Mouse (Mus musculus) C2C12 (cell line): ENCODE measurements around the gene Svs3b. TPM values are rescaled to one million over a fixed set of nuclear protein-coding genes. Genes with fewer than 3 reads are reported as not detected.
"Not testable (repeated sequence)": the region's sequence is repeated elsewhere in the genome, so short reads cannot be mapped to it uniquely, and the experiment has no call there.

Experiments
- H3K27me3 ChIP-seq: one replicate; pipeline ENCODE4 v1.6.1; 2011; ENCODE audit not compliant: control insufficient read depth, insufficient read depth, insufficient read length
- H3K36me3 ChIP-seq: one replicate; pipeline ENCODE4 v1.6.1; 2011; ENCODE audit not compliant: control insufficient read depth, insufficient read depth
- H3K4me3 ChIP-seq: one replicate; pipeline ENCODE4 v1.5.1; 2011; ENCODE audit warnings: mild to moderate bottlenecking, control low read depth; ENCODE audit not compliant: poor library complexity, insufficient read depth, severe bottlenecking
- H3K79me2 ChIP-seq: one replicate; pipeline ENCODE4 v1.6.1; 2011; ENCODE audit not compliant: control insufficient read depth, insufficient read depth
- H3K79me3 ChIP-seq: one replicate; pipeline ENCODE4 v1.6.1; 2011; ENCODE audit warnings: low read depth, control low read depth
- H3ac ChIP-seq: one replicate; pipeline ENCODE3; 2011; ENCODE audit warnings: low read depth; ENCODE audit not compliant: control insufficient read depth, insufficient read length
- CEBPB ChIP-seq: IDR thresholded peaks from one replicate; pipeline ENCODE4 v1.6.1; 2011; ENCODE audit warnings: low read depth, mild to moderate bottlenecking, control low read depth, moderate library complexity
- CTCF ChIP-seq: IDR thresholded peaks from one replicate; pipeline ENCODE4 v1.5.1; 2011; ENCODE audit not compliant: control insufficient read depth, insufficient read depth, insufficient read length
- FOSL1 ChIP-seq: IDR thresholded peaks from one replicate; pipeline ENCODE4 v1.8.0; 2011; ENCODE audit warnings: mild to moderate bottlenecking, low read length; ENCODE audit not compliant: poor library complexity, insufficient read depth, severe bottlenecking
- MAX ChIP-seq: IDR thresholded peaks from one replicate; pipeline ENCODE4 v1.6.1; 2011; ENCODE audit warnings: mild to moderate bottlenecking, control low read depth
- MYOD1 ChIP-seq: IDR thresholded peaks from one replicate; pipeline ENCODE4 v1.6.1; 2011; ENCODE audit warnings: low read depth; ENCODE audit not compliant: control insufficient read depth, insufficient read length
- MYOG ChIP-seq: IDR thresholded peaks from one replicate; pipeline ENCODE4 v1.6.1; 2011; ENCODE audit not compliant: control insufficient read depth, insufficient read length; ENCODE audit errors: extremely low read depth
- USF1 ChIP-seq: IDR thresholded peaks from one replicate; pipeline ENCODE4 v1.6.1; 2011; ENCODE audit warnings: low read depth, mild to moderate bottlenecking, control low read depth, moderate library complexity
- long read RNA-seq, 2 experiments: library from polyadenylated mRNA; unstranded; transcript quantifications; one replicate each; pipeline ENCODE4 v2.0.0; 2019 to 2020
- polyA plus RNA-seq: library from polyadenylated mRNA; unstranded; fragments of >200 nt; fragmentation: generic; extraction: Trizol; gene quantifications from one replicate; pipeline ENCODE4 v1.2.1, GENCODE M21; 2012; ENCODE audit warnings: missing spikeins

The Svs3b gene
- polyA plus RNA-seq, result not detected
- long read RNA-seq, experiment 1, result 0 reads
- long read RNA-seq, experiment 2, result 0 reads

- not testable (repeated sequence) for H3K79me2 ChIP-seq, H3K27me3 ChIP-seq, H3K36me3 ChIP-seq, H3K79me3 ChIP-seq, H3ac ChIP-seq, H3K4me3 ChIP-seq
These were observed at the start of gene Svs3b for GRCm38 (mm10) chr2:164256540-164256939. Gene Svs3b, minus strand, starts transcription at chr2:164256640.

GRCm38 (mm10) chr2:164288968-164289367 is 32.5 kb upstream of the Svs3b start, which contains the start of gene Svs3a:
Gene Svs3a, plus strand, starts transcription at chr2:164289268.
- not testable (repeated sequence) for H3K79me3 ChIP-seq, H3ac ChIP-seq, H3K79me2 ChIP-seq, H3K36me3 ChIP-seq, H3K4me3 ChIP-seq
- H3K27me3 ChIP-seq, result peaks cover 15% of the 10 kb centered on the region

GRCm38 (mm10) chr2:164278359-164278758 is 21.9 kb upstream of the Svs3b start, which contains the start of gene Svs4:
Gene Svs4, minus strand, starts transcription at chr2:164278459.
- TF ChIP-seq FOSL1, result no peak
- no peak for TF ChIP-seq USF1
- no peak for TF ChIP-seq CEBPB
- H3ac ChIP-seq, result no peak within 1 kb of the TSS
- no peak within 1 kb of the TSS for H3K4me3 ChIP-seq
- H3K79me3 ChIP-seq, result no peaks in the 10 kb centered on the region
- H3K36me3 ChIP-seq, result no peaks in the 10 kb centered on the region
- no peaks in the 10 kb centered on the region for H3K79me2 ChIP-seq
- H3K27me3 ChIP-seq, result no peaks in the 10 kb centered on the region

- TF ChIP-seq USF1, result no peak
- no peak for TF ChIP-seq MYOG
- TF ChIP-seq CEBPB, result no peak
- TF ChIP-seq CTCF, result no peak
- TF ChIP-seq MYOD1, result no peak
- TF ChIP-seq MAX, result no peak
- no peak for TF ChIP-seq FOSL1
- Histone ChIP-seq H3K79me2 (no peaks in the 10 kb centered on the region), H3K27me3 (peaks cover 11% of the 10 kb centered on the region), H3K36me3 (no peaks in the 10 kb centered on the region), H3K79me3 (no peaks in the 10 kb centered on the region), H3K4me3 (no peak within 1 kb of the TSS), H3ac (no peak within 1 kb of the TSS)
These were observed 18.1 kb downstream of the Svs3b start, which contains the start of gene Svs2 for GRCm38 (mm10) chr2:164238366-164238765. Gene Svs2, minus strand, starts transcription at chr2:164238466.

GRCm38 (mm10) chr2:164232671-164233070 is 23.8 kb downstream of the Svs3b start:
- Histone ChIP-seq H3K79me3 (no peaks in the 10 kb centered on the region), H3K4me3 (no peak overlapping the region), H3K27me3 (peaks cover 12% of the 10 kb centered on the region), H3ac (no peak overlapping the region), H3K36me3 (no peaks in the 10 kb centered on the region), H3K79me2 (no peaks in the 10 kb centered on the region)
- TF ChIP-seq MAX, result no peak
- no peak for TF ChIP-seq MYOG
- TF ChIP-seq CTCF, result no peak
- TF ChIP-seq USF1, result no peak
- no peak for TF ChIP-seq MYOD1
- TF ChIP-seq FOSL1, result no peak
- no peak for TF ChIP-seq CEBPB

- Histone ChIP-seq H3K4me3 (no peak overlapping the region), H3K79me2 (no peaks in the 10 kb centered on the region), H3K27me3 (peaks cover 8% of the 10 kb centered on the region), H3K36me3 (no peaks in the 10 kb centered on the region), H3ac (no peak overlapping the region), H3K79me3 (no peaks in the 10 kb centered on the region)
- TF ChIP-seq CEBPB (no peak), MAX (no peak), FOSL1 (no peak), USF1 (no peak), MYOG (no peak)
These were observed 27.9 kb downstream of the Svs3b start for GRCm38 (mm10) chr2:164228361-164229070.
